Mouse (Mus musculus) natural killer cell, adult 2 months (primary cell): Measurements from ENCODE around the gene Ube2c.

Experiments
- DNase-seq, 2 experiments: peaks; one replicate each; pipeline ENCODE4 v3.0.0; 2022; ENCODE audit warnings: low spot score in 2 of 2

Ube2c gene

DNA sequence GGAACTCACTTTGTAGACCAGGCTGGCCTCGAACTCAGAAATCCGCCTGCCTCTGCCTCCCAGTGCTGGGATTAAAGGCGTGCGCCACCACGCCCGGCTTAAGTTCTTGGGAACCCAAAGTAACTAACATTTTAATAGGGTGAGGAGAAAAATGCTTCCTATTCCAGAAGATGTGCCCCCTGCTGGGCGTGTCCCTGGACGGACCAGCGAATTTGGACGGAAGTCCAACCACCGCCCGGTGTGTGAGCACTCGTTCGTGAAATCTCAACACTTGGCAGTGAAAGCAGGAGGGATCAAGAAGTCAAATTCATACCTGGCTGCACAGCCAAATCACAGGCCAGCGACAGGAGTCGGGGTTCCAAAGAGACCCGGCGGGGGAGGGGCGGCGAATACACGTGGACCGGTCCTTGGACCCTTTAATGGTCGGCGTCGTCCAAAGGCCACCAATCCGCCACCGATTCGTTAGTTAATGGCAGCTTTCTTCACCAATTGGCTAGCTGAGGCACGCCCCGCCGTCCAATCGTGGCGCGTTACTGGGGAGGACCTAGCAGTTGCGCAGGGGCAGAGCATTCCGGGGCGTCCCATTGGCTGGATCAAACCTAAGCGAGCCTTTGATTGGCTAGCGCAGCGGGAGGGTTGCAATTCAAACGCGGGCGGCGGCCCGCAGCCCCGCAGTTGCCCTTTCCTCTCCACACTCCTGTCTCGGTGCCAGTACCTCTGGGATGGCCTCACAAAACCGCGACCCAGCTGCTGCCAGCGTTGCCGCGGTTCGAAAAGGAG is at the start of gene Ube2c:
Ube2c (plus strand) TSS at position 641 of the 780 bp plus-strand sequence.
- DNase-seq, result peak; percentile 97

DNA sequence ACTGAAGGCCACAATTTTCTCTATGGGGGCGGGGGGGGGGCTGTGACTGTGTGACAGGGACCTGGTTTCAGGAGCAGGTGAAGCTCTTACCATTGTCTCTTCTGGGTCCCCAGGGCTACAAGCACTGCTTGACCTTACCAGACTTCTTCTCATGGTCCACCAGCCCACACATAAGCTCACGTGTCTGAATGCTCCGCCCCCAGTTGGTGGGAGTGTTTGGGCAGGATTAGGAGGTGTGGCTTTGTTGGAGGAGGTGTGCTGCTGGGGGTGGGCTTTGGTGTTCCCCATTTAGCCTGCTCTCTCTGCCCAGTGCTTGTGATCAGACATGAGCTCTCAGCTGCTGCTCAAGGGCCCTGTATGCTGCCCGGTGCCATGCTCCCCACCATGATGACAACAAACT is 46.4 kb upstream of the Ube2c start:
- no peak for DNase-seq

DNA sequence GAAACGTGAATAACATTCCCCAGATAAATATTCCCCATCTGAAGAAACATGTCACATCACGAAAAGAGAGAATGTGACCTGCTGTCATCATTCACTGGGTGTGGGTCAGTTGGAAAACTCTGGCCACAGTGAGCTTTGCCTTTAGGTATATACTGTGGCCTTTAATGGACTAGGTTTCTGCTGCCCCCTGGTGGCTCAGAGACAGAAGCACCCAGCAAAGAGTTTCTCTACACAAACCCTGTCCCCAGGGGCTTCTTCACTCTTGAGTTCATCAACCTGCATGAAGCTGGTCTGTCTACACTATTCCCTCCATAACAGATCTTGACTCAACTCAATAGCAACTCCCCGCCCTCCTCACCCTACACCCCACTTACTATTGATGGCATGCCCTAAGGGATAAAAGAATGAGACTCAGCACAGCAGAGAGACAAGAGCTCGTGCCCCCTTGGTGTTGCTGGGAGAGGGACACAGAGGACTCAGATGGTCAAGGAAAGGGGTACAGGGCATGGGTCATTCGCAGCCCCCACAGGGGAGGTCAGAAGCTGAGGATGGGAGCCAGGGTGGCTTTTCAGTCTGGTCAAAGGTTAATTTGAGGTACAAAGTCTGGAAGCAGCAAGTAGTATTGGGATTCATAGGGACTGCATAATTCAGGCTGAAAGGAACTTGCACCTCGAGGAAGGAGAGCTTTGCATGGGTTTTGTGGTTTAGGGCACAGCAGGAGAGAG is 43.6 kb upstream of the Ube2c start:
- peak; percentile 63 to 72 for DNase-seq

DNA sequence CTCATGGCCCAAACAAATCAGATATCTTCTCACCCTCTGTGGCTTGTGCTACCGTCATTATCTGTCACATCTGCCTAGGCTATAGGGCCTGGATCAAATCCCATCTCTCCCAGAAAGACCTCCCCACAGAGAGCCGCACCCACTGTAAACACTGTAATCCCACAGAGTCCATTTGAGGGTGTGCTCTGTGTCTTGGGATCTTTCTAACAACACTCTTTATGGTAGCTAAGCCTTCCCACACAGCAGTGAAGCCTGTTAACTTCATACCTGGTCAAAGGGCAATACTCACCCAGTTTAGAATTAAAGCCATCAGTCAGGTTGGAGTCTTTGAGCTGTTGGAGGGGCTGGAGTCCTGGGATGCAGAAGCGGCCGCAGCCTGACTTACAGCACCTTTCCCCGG is 38.0 kb upstream of the Ube2c start:
- DNase-seq, result no peak

DNA sequence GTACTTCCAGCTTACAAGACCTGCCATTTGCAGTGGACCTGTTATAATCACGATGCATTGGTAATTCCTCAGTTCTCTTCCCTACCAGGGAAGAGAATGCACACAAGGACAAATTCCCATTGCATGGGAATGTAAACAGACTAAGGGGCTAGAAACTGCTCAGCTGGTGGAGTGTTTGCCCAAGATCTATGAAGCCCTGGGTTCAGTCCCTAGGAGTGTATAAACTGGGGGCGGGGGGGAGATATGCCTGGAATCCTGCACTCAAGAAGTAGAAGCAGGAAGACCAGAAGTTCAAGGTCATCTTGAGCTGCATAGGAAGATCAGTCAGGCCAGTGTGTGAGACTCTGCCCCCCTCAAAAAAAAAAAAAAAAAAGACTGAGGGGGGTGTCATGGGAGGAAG is 36.4 kb upstream of the Ube2c start:
- no peak for DNase-seq

DNA sequence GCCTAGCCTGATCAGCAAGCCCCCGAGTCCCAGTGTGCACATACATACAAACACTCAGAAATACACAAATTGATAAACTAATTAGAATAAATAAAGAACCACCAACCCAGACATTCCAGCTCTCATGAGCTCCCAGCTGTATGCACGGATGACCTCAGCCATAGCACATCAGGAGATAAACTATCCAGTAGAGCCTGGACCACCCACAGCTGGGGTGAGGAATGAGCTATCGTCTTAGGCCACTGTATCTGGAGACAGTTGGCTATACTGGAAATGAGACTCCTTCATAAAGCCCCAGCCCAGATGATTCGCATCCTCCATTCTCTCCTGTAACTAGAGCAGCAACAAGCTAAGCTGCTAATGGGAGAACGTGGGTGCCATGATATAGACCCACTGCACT is 34.9 kb upstream of the Ube2c start:
- DNase-seq, result no peak

DNA sequence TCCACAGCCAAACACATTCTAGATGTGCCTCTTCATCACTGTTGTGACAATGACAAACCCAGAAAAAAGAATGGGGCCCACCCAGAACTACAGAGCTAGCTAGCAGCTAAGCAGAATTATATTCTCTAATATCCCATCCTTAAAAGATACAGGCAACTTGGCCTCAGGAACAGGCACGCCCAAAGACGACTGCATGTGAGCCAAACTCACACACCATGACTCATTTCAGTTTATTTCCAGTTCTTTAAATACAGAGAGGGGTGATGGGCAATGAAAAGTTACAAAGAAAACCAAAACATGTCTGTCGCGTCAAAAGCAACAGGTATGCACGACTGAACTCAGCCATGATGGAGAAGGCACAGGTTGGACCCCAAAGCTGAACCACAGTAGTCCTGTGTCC is 34.3 kb upstream of the Ube2c start:
- DNase-seq, result no peak

DNA sequence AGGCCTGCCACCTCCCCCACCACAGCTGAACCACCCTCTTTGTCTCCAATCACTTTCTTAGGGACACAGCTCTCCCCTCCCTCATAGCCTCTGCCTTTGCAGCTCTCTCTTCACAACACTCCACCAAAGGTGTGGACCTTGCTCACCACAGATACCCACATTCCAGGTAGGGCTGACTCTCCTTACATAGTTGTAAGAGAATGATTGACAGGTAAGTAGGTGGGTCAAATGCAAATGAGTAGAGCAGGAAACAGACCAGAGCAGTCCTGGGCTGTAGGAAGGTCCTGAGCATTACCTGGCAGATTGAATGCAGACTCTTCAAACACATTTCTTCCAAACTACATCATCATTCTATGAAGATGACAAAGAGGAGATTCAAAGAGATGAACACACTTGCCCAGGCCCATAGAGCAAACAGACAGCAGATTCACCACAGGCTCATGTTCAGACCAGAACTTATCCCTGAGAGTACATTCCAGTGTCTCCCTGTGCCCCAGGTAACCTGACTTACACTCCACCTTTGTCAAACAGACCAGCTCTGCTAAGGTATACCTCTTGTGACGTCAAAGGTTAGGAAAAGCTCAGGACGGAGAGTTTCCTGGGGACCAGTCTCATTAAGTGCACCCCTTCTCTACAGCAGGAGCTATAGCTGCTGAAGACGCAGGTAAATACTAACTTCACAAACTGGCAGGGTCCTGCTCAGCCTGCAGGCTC is 32.2 kb upstream of the Ube2c start:
- no peak for DNase-seq

DNA sequence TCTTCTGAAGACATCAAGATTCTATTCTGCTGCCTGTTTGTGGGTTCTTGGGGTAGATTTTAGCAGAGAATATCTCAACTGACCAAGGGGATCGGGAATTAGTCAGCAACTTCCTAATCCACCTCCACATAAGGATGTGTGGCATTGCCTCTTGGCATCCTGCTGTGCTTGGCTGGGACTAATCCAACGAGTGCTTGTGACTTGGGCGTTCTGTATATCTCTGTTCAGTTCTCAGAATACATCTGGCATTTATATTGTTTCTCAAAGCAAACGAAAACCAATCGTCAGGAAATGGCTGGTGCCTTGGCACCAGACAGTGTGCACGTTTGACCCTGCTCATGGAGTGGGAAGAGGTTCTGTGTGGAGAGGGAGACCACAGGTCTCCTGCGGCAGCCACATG is 29.8 kb upstream of the Ube2c start:
- DNase-seq, result no peak

DNA sequence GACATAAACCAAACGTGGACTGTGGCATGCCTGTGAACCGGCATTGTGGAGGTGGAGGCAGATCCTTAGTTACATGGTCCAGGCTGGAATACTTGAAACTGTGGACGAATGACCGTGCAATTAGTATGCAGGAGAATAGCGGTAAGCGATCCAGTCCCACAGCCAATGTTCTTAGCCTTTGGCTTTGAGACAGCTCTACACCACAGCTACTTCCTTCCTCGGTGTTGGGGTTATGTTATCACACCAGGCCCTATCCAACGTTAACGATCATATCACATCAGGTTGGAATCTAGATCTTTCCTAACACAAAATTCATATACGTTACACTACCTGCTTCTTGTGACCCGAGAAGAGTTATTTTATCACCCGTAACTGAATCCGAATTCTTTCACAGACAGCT is 24.7 kb upstream of the Ube2c start:
- DNase-seq, result no peak

DNA sequence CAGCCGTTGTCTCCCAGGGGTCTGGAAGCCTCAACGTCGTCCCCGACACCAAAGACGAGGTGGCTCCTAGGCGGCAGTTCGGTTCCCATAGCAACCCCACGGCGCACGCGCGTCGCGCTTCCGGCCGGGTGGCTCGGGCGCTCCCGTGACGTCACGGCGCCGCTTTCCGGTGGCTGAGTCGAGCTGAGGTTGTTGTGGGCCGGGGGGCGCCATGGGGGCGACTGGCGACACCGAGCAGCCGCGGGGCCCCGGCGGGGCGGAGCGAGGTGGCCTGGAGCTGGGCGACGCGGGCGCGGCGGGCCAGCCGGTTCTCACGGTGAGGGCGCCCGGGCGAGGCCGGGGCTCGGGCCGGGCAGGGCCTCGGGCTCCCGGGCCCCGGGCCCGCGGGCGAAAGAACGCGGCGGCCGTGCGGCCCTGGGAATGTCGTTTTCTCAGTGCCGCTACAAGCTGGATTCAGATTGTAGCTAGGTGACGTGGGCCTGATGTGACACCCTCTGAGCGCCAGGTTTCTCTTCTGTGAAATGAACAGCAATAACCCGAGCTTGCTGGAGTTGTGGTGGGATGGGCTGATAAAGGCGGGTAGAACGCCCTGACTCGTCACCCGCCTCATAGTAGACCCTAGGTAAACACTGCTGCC is 23.7 kb upstream of the Ube2c start, which contains the start of the genes Wfdc3 and Dnttip1:
Wfdc3 (minus strand) TSS at position 89 of the 637 bp plus-strand sequence.
Dnttip1 (plus strand) TSS at position 141 of the 637 bp plus-strand sequence.
- DNase-seq, result peak; percentile 91 to 94

DNA sequence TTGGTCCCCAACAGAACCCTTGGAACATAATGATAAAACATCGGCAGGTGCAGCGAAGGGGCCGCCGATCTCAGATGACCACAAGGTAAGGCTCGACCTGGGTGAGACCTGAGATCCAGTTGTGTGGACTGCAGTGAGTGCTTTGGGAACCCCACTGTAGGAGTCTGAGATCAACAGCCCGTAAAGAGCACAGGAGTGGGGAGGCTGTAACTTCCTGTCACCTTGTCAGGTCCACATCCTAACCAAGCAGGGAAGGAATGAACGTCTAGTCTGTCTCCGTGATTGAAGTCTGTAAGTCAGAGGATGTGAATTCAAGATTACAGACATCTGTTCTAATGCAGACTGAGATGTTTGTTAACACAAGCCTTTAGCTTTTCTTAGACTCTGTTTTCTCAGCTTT is 23.0 kb upstream of the Ube2c start:
- DNase-seq, result no peak

DNA sequence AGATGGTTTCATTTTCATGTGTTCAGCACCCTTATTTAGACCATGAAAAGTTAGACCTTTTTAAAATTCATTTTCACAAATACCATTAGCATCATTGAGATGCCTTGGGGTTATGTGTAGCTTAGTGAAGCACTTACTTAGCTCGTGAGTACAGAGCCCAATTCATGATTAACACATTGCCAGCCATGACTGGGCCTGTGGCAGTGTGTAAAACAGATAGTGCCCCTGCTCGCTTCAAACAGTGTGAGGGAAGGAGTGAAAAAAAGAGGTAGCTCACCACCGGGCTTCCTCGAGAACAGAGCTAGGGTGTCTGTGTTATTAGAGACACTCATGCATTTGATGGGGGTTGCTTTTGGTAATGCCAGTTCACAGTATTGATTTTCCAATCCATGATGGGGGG is 21.5 kb upstream of the Ube2c start:
- no peak for DNase-seq

DNA sequence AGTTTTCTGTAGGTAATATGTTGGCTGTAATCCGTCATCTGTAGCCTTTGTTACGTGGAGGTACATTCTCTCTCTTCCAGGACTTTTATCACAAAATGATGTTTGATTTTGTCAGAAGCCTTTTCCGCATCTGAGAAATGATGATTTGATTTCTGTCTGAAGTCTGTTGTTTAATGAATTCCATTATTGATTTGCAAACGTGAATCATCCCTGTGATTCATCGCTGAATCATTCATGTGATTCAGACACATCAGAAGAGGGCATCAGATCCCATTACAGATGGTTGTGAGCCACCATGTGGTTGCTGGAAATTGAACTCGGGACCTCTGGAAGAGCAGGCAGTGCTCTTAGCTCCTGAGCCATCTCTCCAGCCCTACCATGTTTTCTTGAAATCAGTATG is 20.7 kb upstream of the Ube2c start:
- DNase-seq, result no peak

DNA sequence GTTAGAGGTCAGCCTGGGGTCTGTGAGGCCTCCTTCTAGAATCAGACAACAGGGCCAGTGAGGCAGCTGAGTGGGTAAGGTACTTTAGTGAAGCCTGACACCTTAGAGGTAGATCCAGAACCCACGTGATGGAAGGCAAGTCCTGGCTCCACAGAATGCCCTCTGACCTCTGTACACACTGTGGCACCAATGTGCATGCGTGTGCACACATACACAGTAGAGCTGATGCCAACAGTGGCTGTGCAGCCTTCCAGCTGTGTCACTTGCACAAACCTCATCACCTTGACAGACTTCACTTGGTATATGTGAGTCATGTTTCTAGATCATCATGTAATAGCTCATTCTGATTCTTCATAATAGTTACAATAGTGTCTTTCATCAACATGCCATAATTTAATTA is 17.2 kb upstream of the Ube2c start:
- DNase-seq, result no peak

DNA sequence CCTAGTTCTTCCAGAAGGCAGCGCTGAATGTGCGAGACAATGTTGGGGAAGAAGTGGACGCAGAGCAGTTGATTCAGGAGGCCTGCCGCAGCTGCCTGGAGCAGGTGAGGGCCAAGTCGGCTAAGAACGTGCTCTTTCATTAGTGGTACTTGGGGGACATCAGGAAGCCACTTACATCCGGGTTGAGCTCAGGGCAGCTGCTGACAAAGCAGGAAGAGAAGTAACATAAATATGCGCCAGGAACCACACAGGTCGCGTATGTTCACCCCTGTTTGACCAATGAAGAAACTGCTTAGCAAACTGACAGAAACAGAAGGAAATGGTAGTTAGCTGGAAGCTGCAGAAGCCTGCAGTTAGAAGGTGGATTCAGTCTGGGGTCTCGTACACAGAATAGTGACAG is 15.6 kb upstream of the Ube2c start:
- peak in 1 of 2 experiments; percentile 27 for DNase-seq

DNA sequence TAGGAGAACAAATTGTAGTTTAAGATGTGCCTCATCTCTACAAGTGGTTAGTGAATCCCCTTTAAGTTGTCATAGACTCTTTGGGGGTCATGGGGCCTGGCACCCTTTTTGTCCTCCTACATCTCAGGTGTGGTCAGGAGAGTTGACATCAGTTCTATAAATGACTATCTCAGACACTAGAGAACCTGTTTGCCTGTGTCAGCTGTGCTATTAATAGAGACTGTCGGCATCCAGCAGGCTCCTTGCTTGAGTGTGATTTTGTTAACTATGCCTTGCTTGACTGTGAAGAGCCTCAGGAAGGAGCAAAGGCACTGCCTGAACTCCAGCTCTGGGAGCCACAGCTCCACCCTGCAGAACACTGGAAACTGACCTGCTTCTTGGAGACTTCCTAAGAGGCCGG is 14.9 kb upstream of the Ube2c start:
- DNase-seq, result no peak

DNA sequence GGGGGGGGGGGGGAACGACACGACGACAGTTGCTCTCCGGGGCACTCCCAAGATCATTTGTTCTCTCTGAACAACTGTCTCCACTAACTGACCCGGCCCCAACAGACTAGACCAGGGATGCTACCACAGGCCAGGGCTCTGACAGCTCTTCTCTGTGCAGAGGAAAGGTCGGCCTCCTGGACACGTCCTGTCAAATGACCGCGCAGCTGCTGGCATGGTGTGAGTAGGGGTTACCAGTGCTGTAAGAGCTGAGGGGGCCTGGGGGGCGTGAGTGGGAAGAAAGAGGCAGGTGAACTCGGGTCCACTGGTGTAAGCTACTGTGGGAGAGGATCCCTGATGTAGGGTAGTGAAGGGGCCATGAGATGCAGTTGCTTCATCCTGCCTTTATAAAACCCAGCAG is 11.9 kb upstream of the Ube2c start:
- no peak for DNase-seq

DNA sequence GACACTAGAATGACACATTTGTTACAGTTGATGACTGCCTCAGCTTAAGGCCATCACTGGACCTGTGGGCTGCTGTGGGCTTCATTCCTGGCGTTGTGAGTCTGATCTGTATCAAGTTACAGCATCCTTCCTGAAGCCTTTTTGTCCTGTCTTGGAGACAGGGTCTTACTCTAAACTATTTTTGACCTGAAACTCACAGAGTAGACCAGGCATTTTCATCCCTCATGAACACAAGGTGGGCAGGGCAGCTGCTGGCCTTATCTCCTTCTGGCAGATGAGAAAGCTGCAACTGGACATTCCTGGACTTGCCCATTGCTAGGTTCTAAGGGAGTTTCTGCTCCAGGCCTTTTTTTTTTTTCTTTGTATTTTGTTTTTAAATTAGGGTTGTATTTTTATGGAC is 11.0 kb upstream of the Ube2c start:
- DNase-seq, result no peak

DNA sequence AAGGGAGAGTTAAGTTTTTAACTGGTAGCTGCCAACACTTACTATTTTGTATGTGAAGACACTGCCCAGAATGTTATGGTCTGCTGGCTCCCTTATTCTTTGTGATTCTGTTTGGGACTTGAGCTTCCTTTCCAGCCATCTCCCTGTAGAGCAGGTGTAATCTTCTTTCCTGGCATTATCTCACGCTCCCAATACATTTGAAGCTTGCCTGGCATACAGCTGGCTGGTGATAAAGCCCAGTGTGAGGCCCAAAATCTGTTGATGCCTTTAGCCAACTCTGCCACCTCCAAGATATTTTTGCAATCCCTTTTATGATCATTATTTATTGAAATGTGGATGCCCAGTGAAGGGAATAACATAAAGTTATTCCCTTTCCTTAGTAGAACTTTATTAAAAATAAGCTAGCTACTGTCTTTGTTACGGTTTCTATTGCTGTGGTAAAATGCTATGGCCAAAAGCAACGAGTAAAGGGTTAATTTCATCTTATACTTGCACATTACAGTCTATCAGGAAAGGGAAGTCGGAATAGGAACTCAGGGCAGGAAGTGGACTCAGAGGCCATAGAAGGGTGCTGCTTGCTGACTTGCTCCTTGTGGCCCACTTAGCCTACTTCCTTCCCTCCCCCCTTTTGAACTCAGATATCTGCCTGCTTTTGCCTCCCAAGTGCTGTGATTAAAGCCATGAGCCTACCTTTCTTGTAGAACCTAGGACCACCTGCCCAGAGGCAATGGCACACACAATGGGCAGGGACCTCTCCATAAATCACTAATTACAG is 9.5 kb upstream of the Ube2c start:
- DNase-seq, result no peak

DNA sequence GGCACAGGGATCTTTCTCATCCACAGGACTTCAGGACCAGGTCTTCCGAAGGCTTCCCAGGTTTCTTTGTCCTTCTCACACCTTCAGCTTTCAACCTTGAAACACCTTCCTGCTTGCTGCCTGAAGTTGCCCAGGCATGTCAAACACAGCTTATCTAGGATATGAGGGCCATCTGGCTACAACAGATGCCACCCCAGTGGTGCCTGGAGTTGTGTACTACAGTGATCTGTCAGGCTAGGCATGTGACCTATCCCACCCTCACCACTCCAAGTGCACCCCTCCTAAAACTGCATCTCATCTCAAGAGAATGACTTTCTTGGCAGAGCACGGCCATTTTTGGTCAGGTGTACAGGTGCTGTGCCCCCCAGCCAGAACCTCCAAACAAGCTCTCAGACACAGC is 8.2 kb upstream of the Ube2c start:
- DNase-seq, result no peak
